Mouse (Mus musculus): ENCODE measurements around the gene Grk3.
A peak's percentile ranks its signal among the peaks of the same experiment; 100 is the strongest.

Grk3 gene

GRCm38 (mm10) chr5:113009183-113009820, 6.3 kb downstream of the Grk3 start:
- DNase-seq (ENCODE audit: low spot score in 2 of 2) = no peak

- DNase-seq (ENCODE audit: low spot score in 2 of 2) = no peak
Measured at GRCm38 (mm10) chr5:113008496-113008895, 7.1 kb downstream of the Grk3 start.

GRCm38 (mm10) chr5:113006997-113007396, 8.6 kb downstream of the Grk3 start:
- no peak for DNase-seq (ENCODE audit: low spot score in 2 of 2)

- DNase-seq (ENCODE audit: low spot score in 2 of 2) = no peak
Measured at GRCm38 (mm10) chr5:113005941-113006391, 9.6 kb downstream of the Grk3 start.

GRCm38 (mm10) chr5:113002821-113003380, 12.7 kb downstream of the Grk3 start:
- no peak for DNase-seq (ENCODE audit: low spot score in 2 of 2)

GRCm38 (mm10) chr5:112999227-112999626, 16.4 kb downstream of the Grk3 start:
- DNase-seq (ENCODE audit: low spot score in 2 of 2) = no peak

- DNase-seq (ENCODE audit: low spot score in 2 of 2) = peak in 1 of 2 experiments; percentile 58
Measured at GRCm38 (mm10) chr5:112997516-112998186, 17.9 kb downstream of the Grk3 start.

GRCm38 (mm10) chr5:112991245-112991644, 24.3 kb downstream of the Grk3 start:
- no peak for DNase-seq (ENCODE audit: low spot score in 2 of 2)

GRCm38 (mm10) chr5:112981931-112982330, 33.7 kb downstream of the Grk3 start:
- no peak for DNase-seq (ENCODE audit: low spot score in 2 of 2)

GRCm38 (mm10) chr5:112979710-112980109, 35.9 kb downstream of the Grk3 start:
- no peak for DNase-seq (ENCODE audit: low spot score in 2 of 2)

- no peak for DNase-seq (ENCODE audit: low spot score in 2 of 2)
Measured at GRCm38 (mm10) chr5:112979195-112979594, 36.4 kb downstream of the Grk3 start.

- no peak for DNase-seq (ENCODE audit: low spot score in 2 of 2)
Measured at GRCm38 (mm10) chr5:112977089-112977488, 38.5 kb downstream of the Grk3 start.

GRCm38 (mm10) chr5:112973596-112973995, 42.0 kb downstream of the Grk3 start:
- DNase-seq (ENCODE audit: low spot score in 2 of 2) = no peak

GRCm38 (mm10) chr5:112972297-112972696, 43.3 kb downstream of the Grk3 start:
- no peak for DNase-seq (ENCODE audit: low spot score in 2 of 2)

GRCm38 (mm10) chr5:112963495-112963894, 52.1 kb downstream of the Grk3 start:
- DNase-seq (ENCODE audit: low spot score in 2 of 2) = no peak

- DNase-seq (ENCODE audit: low spot score in 2 of 2) = no peak
Measured at GRCm38 (mm10) chr5:112962166-112962565, 53.4 kb downstream of the Grk3 start.

GRCm38 (mm10) chr5:112960911-112961310, 54.7 kb downstream of the Grk3 start:
- DNase-seq (ENCODE audit: low spot score in 2 of 2) = no peak

- DNase-seq (ENCODE audit: low spot score in 2 of 2) = no peak
Measured at GRCm38 (mm10) chr5:112958293-112958692, 57.3 kb downstream of the Grk3 start.

GRCm38 (mm10) chr5:112956841-112957240, 58.8 kb downstream of the Grk3 start:
- DNase-seq (ENCODE audit: low spot score in 2 of 2) = no peak

GRCm38 (mm10) chr5:112956368-112956767, 59.2 kb downstream of the Grk3 start:
- DNase-seq (ENCODE audit: low spot score in 2 of 2) = no peak

- DNase-seq (ENCODE audit: low spot score in 2 of 2) = no peak
Measured at GRCm38 (mm10) chr5:112950847-112951246, 64.7 kb downstream of the Grk3 start.

- DNase-seq (ENCODE audit: low spot score in 2 of 2) = no peak
Measured at GRCm38 (mm10) chr5:112945925-112946324, 69.7 kb downstream of the Grk3 start.

GRCm38 (mm10) chr5:112942244-112942643, 73.3 kb downstream of the Grk3 start:
- no peak for DNase-seq (ENCODE audit: low spot score in 2 of 2)
